Mouse (Mus musculus) liver, embryonic 12.5 days (tissue): ENCODE measurements around the gene Cabp1. TPM values are rescaled to one million over a fixed set of nuclear protein-coding genes. Genes with fewer than 3 reads are reported as not detected.

Experiments
- ATAC-seq: fragments of 200-750 bp; cut with Nextera tagmentation; 2 replicates; pipeline ENCODE4 v1.8.0; 2017; ENCODE audit warnings: moderate number of reproducible peaks, mild to moderate bottlenecking, moderate library complexity
- H3K27ac ChIP-seq: fragments of 300-500 bp; sonication (generic); 2 replicates; pipeline ENCODE4 v1.5.1; 2016; ENCODE audit warnings: mild to moderate bottlenecking
- H3K27me3 ChIP-seq: fragments of 300-500 bp; sonication (generic); replicated peaks from 2 replicates; pipeline ENCODE4 v1.6.1; 2016; ENCODE audit warnings: mild to moderate bottlenecking, moderate library complexity
- H3K36me3 ChIP-seq: fragments of 300-500 bp; sonication (generic); 2 replicates; pipeline ENCODE4 v1.6.1; 2016; ENCODE audit warnings: mild to moderate bottlenecking, moderate library complexity
- H3K4me1 ChIP-seq: fragments of 300-500 bp; sonication (generic); 2 replicates; pipeline ENCODE4 v1.6.1; 2016
- H3K4me2 ChIP-seq: fragments of 300-500 bp; sonication (generic); 2 replicates; pipeline ENCODE4 v1.6.1; 2016; ENCODE audit warnings: mild to moderate bottlenecking, moderate library complexity
- H3K4me3 ChIP-seq: fragments of 300-500 bp; sonication (generic); 2 replicates; pipeline ENCODE4 v1.5.1; 2016; ENCODE audit warnings: mild to moderate bottlenecking, moderate library complexity
- H3K9ac ChIP-seq: fragments of 300-500 bp; sonication (generic); 2 replicates; pipeline ENCODE4 v1.6.1; 2016; ENCODE audit warnings: mild to moderate bottlenecking, moderate library complexity
- H3K9me3 ChIP-seq: fragments of 300-500 bp; sonication (generic); replicated peaks from 2 replicates; pipeline ENCODE4 v1.6.1; 2016; ENCODE audit warnings: mild to moderate bottlenecking, moderate library complexity
- WGBS: fragments of 180-500 bp; shearing (Covaris S2); methylation state at CpG from one replicate; pipeline ENCODE4 v1.1.7; 2016; ENCODE audit not compliant: insufficient replicate concordance; 5-methylcytosine and 5-hydroxymethylcytosine counted together
- polyA plus RNA-seq: library from polyadenylated mRNA; unstranded; fragments of >200 nt; fragmentation: Nextera tagmentation; extraction: Ambion mirVana; gene quantifications from 2 replicates; pipeline ENCODE4 v1.2.1, GENCODE M21; 2016

Cabp1 gene
- polyA plus RNA-seq, 1 experiment from 2014 or later = 0.36 TPM

GRCm38 (mm10) chr5:115186371-115187073 lies 7.7 kb downstream of the Cabp1 start:
- Histone ChIP-seq H3K27ac (no peak overlapping the region), H3K4me2 (peak overlapping the region; percentile 57), H3K9me3 (no peaks in the 10 kb centered on the region), H3K4me3 (no peak overlapping the region), H3K4me1 (peaks cover 24% of the 10 kb centered on the region), H3K27me3 (peaks cover 96% of the 10 kb centered on the region), H3K9ac (no peak overlapping the region), H3K36me3 (no peaks in the 10 kb centered on the region)
- 46% methylated on average over 17 of the region's 17 CpGs for WGBS
- ATAC-seq = no peak

- WGBS = 29% methylated on average over 15 of the region's 15 CpGs
- Histone ChIP-seq H3K4me2 (no peak overlapping the region), H3K27ac (no peak overlapping the region), H3K9ac (no peak overlapping the region), H3K27me3 (peaks cover 85% of the 10 kb centered on the region), H3K4me3 (no peak overlapping the region), H3K4me1 (peaks cover 28% of the 10 kb centered on the region), H3K9me3 (no peaks in the 10 kb centered on the region), H3K36me3 (no peaks in the 10 kb centered on the region)
- no peak for ATAC-seq
Observed at GRCm38 (mm10) chr5:115184726-115185125, 9.5 kb downstream of the Cabp1 start.

- Histone ChIP-seq H3K27ac (no peak overlapping the region), H3K27me3 (peaks cover 72% of the 10 kb centered on the region), H3K4me2 (no peak overlapping the region), H3K4me3 (no peak overlapping the region), H3K9ac (no peak overlapping the region), H3K36me3 (no peaks in the 10 kb centered on the region), H3K9me3 (no peaks in the 10 kb centered on the region), H3K4me1 (peaks cover 28% of the 10 kb centered on the region)
- no peak for ATAC-seq
- 43% methylated on average over 10 of the region's 10 CpGs for WGBS
Observed at GRCm38 (mm10) chr5:115183482-115183881, 10.7 kb downstream of the Cabp1 start.

GRCm38 (mm10) chr5:115182925-115183324 lies 11.3 kb downstream of the Cabp1 start:
- no peaks in the 10 kb centered on the region for H3K9me3 ChIP-seq
- H3K4me2 ChIP-seq = no peak overlapping the region
- no peak for ATAC-seq
- peaks cover 67% of the 10 kb centered on the region for H3K27me3 ChIP-seq
- H3K9ac ChIP-seq = no peak overlapping the region
- H3K27ac ChIP-seq = no peak overlapping the region
- peaks cover 26% of the 10 kb centered on the region for H3K4me1 ChIP-seq
- no peaks in the 10 kb centered on the region for H3K36me3 ChIP-seq
- WGBS = 55% methylated on average over 8 of the region's 8 CpGs
- no peak overlapping the region for H3K4me3 ChIP-seq

GRCm38 (mm10) chr5:115181248-115181940 lies 12.8 kb downstream of the Cabp1 start:
- Histone ChIP-seq H3K27me3 (peaks cover 60% of the 10 kb centered on the region), H3K27ac (no peak overlapping the region), H3K4me1 (peaks cover 15% of the 10 kb centered on the region), H3K4me2 (no peak overlapping the region), H3K36me3 (no peaks in the 10 kb centered on the region), H3K4me3 (no peak overlapping the region), H3K9ac (no peak overlapping the region), H3K9me3 (no peaks in the 10 kb centered on the region)
- 60% methylated on average over 13 of the region's 13 CpGs for WGBS
- ATAC-seq = 0 out of 2 replicates have a peak, but pooled peaks have one; percentile 9

- Histone ChIP-seq H3K27me3 (peaks cover 42% of the 10 kb centered on the region), H3K36me3 (no peaks in the 10 kb centered on the region), H3K9me3 (no peaks in the 10 kb centered on the region), H3K4me3 (no peak overlapping the region), H3K9ac (no peak overlapping the region), H3K4me2 (no peak overlapping the region), H3K4me1 (peaks cover 15% of the 10 kb centered on the region), H3K27ac (no peak overlapping the region)
- ATAC-seq = no peak
- 85% methylated on average over 11 of the region's 11 CpGs for WGBS
Observed at GRCm38 (mm10) chr5:115179596-115179995, 14.6 kb downstream of the Cabp1 start.

- no peak overlapping the region for H3K4me3 ChIP-seq
- H3K9ac ChIP-seq = no peak overlapping the region
- H3K4me1 ChIP-seq = peaks cover 5% of the 10 kb centered on the region; the same call in 1 of the 2 replicates
- no peak for ATAC-seq
- no peak overlapping the region for H3K4me2 ChIP-seq
- no peaks in the 10 kb centered on the region for H3K36me3 ChIP-seq
- 71% methylated on average over 6 of the region's 6 CpGs for WGBS
- peaks cover 35% of the 10 kb centered on the region for H3K27me3 ChIP-seq
- no peak overlapping the region for H3K27ac ChIP-seq
- H3K9me3 ChIP-seq = no peaks in the 10 kb centered on the region
Observed at GRCm38 (mm10) chr5:115177866-115178265, 16.3 kb downstream of the Cabp1 start.

- ATAC-seq = no peak
- Histone ChIP-seq H3K36me3 (no peaks in the 10 kb centered on the region), H3K4me1 (no peaks in the 10 kb centered on the region), H3K9ac (no peak overlapping the region), H3K9me3 (no peaks in the 10 kb centered on the region), H3K27me3 (peaks cover 21% of the 10 kb centered on the region; the same call in 1 of the 2 replicates), H3K4me2 (no peak overlapping the region), H3K4me3 (no peak overlapping the region), H3K27ac (no peak overlapping the region)
- WGBS = 70% methylated on average over 1 of the region's 1 CpGs
Observed at GRCm38 (mm10) chr5:115174554-115174953, 19.6 kb downstream of the Cabp1 start.

- Histone ChIP-seq H3K9ac (no peak overlapping the region), H3K4me3 (no peak overlapping the region), H3K36me3 (no peaks in the 10 kb centered on the region), H3K4me1 (peaks cover 24% of the 10 kb centered on the region), H3K27ac (no peak overlapping the region), H3K9me3 (no peaks in the 10 kb centered on the region), H3K27me3 (peaks cover 15% of the 10 kb centered on the region; the same call in 1 of the 2 replicates), H3K4me2 (no peak overlapping the region)
- no peak for ATAC-seq
- 82% methylated on average over 8 of the region's 8 CpGs for WGBS
Observed at GRCm38 (mm10) chr5:115170150-115170549, 24.0 kb downstream of the Cabp1 start.

GRCm38 (mm10) chr5:115168641-115169415 lies 25.4 kb downstream of the Cabp1 start:
- H3K9ac ChIP-seq = 0 out of 2 replicates have a peak overlapping the region, but pooled peaks have one; percentile 24
- H3K4me2 ChIP-seq = 0 out of 2 replicates have a peak overlapping the region, but pooled peaks have one; percentile 4
- no peaks in the 10 kb centered on the region for H3K36me3 ChIP-seq
- peaks cover 24% of the 10 kb centered on the region for H3K4me1 ChIP-seq
- 0 out of 2 replicates have a peak, but pooled peaks have one; percentile 27 for ATAC-seq
- no peak overlapping the region for H3K4me3 ChIP-seq
- 54% methylated on average over 27 of the region's 27 CpGs for WGBS
- no peaks in the 10 kb centered on the region for H3K9me3 ChIP-seq
- H3K27me3 ChIP-seq = peaks cover 7% of the 10 kb centered on the region; the same call in 1 of the 2 replicates
- H3K27ac ChIP-seq = peak overlapping the region; percentile 36; the same call in 1 of the 2 replicates

- 30% methylated on average over 6 of the region's 6 CpGs for WGBS
- 0 out of 2 replicates have a peak, but pooled peaks cover 2% of the 10 kb centered on the region for H3K27me3 ChIP-seq
- no peak overlapping the region for H3K9ac ChIP-seq
- H3K4me2 ChIP-seq = no peak overlapping the region
- H3K36me3 ChIP-seq = no peaks in the 10 kb centered on the region
- H3K9me3 ChIP-seq = no peaks in the 10 kb centered on the region
- ATAC-seq = no peak
- H3K4me1 ChIP-seq = peaks cover 37% of the 10 kb centered on the region
- H3K27ac ChIP-seq = peak overlapping the region; percentile 20; the same call in 1 of the 2 replicates
- H3K4me3 ChIP-seq = no peak overlapping the region
Observed at GRCm38 (mm10) chr5:115167396-115167795, 26.8 kb downstream of the Cabp1 start.
